Comparison of ENCODE assay signal across 13 mouse cellular contexts in the genomic region with DNA sequence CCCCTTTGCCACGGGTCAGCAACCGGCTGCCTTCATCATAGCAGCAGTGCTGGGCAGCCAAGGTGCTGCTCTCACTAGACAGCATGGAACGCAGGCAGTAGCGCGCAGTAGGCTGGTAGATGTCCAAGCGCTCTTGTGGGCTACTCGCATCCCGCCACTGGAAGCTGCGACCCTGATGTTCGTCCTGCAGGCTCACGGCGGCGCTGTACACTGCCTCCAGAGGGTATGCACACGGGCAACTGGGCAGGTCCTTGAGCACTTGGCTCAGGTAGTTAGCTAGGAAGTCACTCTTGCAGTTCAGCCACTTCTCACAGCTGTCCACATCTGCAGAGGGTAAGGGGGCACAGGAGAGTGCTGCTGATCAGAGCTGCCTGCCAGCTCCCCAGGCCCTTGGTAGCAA. TPM values are rescaled to one million over a fixed set of nuclear protein-coding genes. Genes with fewer than 3 reads are reported as not detected.
DNase-seq lines count a peak whose midpoint lies in the region; ATAC-seq and TF ChIP-seq lines count a peak whose summit lies in the region.
"Had no signal": no experiment of that assay in that cellular context is flagged by ENCODE, and none has a peak within 500 bp of the region (broad histone marks: within the 10 kb centered on the region; RNA-seq: fewer than 3 reads in every experiment).

No protein-coding gene starts in this region.

- H3K36me3 ChIP-seq in kidney, adult 2 months (ENCODE audit: control insufficient read depth, insufficient read depth, low read length) = no peaks in the 10 kb centered on the region; the same call in 1 of the 2 replicates
- H3K36me3 ChIP-seq in ES-E14 (ENCODE audit: control insufficient read depth, insufficient read depth, low read length, poor library complexity, severe bottlenecking) = peaks cover 14% of the 10 kb centered on the region
- H3K36me3 ChIP-seq in intestine, embryonic 15.5 days = peaks cover 2% of the 10 kb centered on the region; the same call in 1 of the 2 replicates
- H3K36me3 ChIP-seq in lung, embryonic 15.5 days = peaks cover 12% of the 10 kb centered on the region

- in situ Hi-C loops in ES-E14 (cut with MboI; ENCODE audit: low sequenced_read_pairs in 2 of 2, unreplicated experiment in 2 of 2) = no loop called here

- H3K27me3 ChIP-seq in kidney, adult 2 months (replicated peaks; ENCODE audit: control insufficient read depth, insufficient read depth, low read length) = no peaks in the 10 kb centered on the region
- H3K27me3 ChIP-seq in intestine, embryonic 15.5 days (replicated peaks) = no peaks in the 10 kb centered on the region
- H3K27me3 ChIP-seq in lung, embryonic 15.5 days = no peaks in the 10 kb centered on the region
- H3K27me3 ChIP-seq: limb, embryonic 12.5 days had no signal

- H3K4me3 ChIP-seq in kidney, adult 2 months (ENCODE audit: insufficient read depth, low read depth, low read length) = no peak overlapping the region
- peak overlapping the region; percentile 52 to 68; a peak in 3 of 4 replicates for H3K4me3 ChIP-seq in ES-E14 (ENCODE audit: insufficient read depth in 1 of 2, low read depth in 1 of 2, low read length in 2 of 2, poor library complexity in 1 of 2, severe bottlenecking in 1 of 2)
- H3K4me3 ChIP-seq in intestine, embryonic 15.5 days (replicated peaks) = no peak overlapping the region
- no peak overlapping the region for H3K4me3 ChIP-seq in lung, embryonic 15.5 days
- H3K4me3 ChIP-seq: forebrain, embryonic 12.5 days; limb, embryonic 12.5 days; myocyte had no signal

- H3K27ac ChIP-seq in kidney, adult 2 months (ENCODE audit: insufficient read depth, low read depth, low read length) = no peak overlapping the region
- 0 out of 2 replicates have a peak overlapping the region, but pooled peaks have one; percentile 23 for H3K27ac ChIP-seq in ES-E14 (ENCODE audit: insufficient read depth, low read depth, low read length, poor library complexity, severe bottlenecking)
- no peak overlapping the region for H3K27ac ChIP-seq in intestine, embryonic 15.5 days
- no peak overlapping the region for H3K27ac ChIP-seq in lung, embryonic 15.5 days
- H3K27ac ChIP-seq: forebrain, embryonic 12.5 days; limb, embryonic 12.5 days had no signal

- WGBS in kidney, adult 2 months = 40% methylated on average over 14 of the region's 14 CpGs
- WGBS in intestine, embryonic 15.5 days = 51% methylated on average over 14 of the region's 14 CpGs
- 37% methylated on average over 14 of the region's 14 CpGs for WGBS in lung, embryonic 15.5 days

- no peak for TF ChIP-seq POLR2A in kidney, adult 2 months (IDR thresholded peaks at IDR 0.05; ENCODE audit: low read depth, low read length)

- H3K9me3 ChIP-seq in ES-E14 (ENCODE audit: control insufficient read depth, insufficient read depth, low read depth, low read length) = no peaks in the 10 kb centered on the region
- H3K9me3 ChIP-seq in intestine, embryonic 15.5 days = no peaks in the 10 kb centered on the region
- H3K9me3 ChIP-seq in lung, embryonic 15.5 days = no peaks in the 10 kb centered on the region
- H3K9me3 ChIP-seq: forebrain, embryonic 12.5 days; limb, embryonic 12.5 days had no signal

- no peaks in the 10 kb centered on the region for H3K4me1 ChIP-seq in kidney, adult 2 months (ENCODE audit: control insufficient read depth, insufficient read depth, low read length)
- peaks cover 3 to 39% of the 10 kb centered on the region in 2 experiments; a peak in 3 of 4 replicates for H3K4me1 ChIP-seq in ES-E14 (ENCODE audit: control insufficient read depth in 2 of 2, insufficient read depth in 2 of 2, low read length in 2 of 2, poor library complexity in 1 of 2)
- H3K4me1 ChIP-seq in intestine, embryonic 15.5 days (replicated peaks) = peaks cover 17% of the 10 kb centered on the region
- peaks cover 21% of the 10 kb centered on the region for H3K4me1 ChIP-seq in lung, embryonic 15.5 days

- peak overlapping the region; percentile 32; the same call in 1 of the 2 replicates for H3K9ac ChIP-seq in ES-E14 (ENCODE audit: insufficient read depth, low read depth, low read length, poor library complexity, severe bottlenecking)
- H3K9ac ChIP-seq in intestine, embryonic 15.5 days = no peak overlapping the region
- H3K9ac ChIP-seq in lung, embryonic 15.5 days = no peak overlapping the region
- H3K9ac ChIP-seq: forebrain, embryonic 12.5 days; limb, embryonic 12.5 days had no signal

- ATAC-seq in intestine, embryonic 15.5 days = peak; percentile 23; the same call in 1 of the 2 replicates
- ATAC-seq in lung, embryonic 15.5 days (ENCODE audit: borderline replicate concordance, extremely low read depth, low FRiP score, low TSS enrichment) = 0 out of 2 replicates have a peak, but pooled peaks have one; percentile 8
- ATAC-seq in erythroid progenitor cell, adult 5-6 weeks (replicated peaks; ENCODE audit: low FRiP score, poor library complexity, severe bottlenecking) = no peak

- peak; percentile 24 for DNase-seq in kidney, adult 2 months
- DNase-seq in kidney, adult 11 months = no peak
- no peak for DNase-seq in ES-E14 (ENCODE audit: low read depth, low spot score)
- no peak for DNase-seq in cerebellum, postnatal 25 days
- DNase-seq: gastrocnemius, postnatal 36 days had no signal

- 0 out of 2 replicates have a peak overlapping the region, but pooled peaks have one; percentile 2 for H3K4me2 ChIP-seq in intestine, embryonic 15.5 days (replicated peaks)
- H3K4me2 ChIP-seq in lung, embryonic 15.5 days = no peak overlapping the region
- H3K4me2 ChIP-seq: forebrain, embryonic 12.5 days; limb, embryonic 12.5 days had no signal

- TF ChIP-seq CTCF in kidney, adult 2 months (conservative IDR thresholded peaks at IDR 0.05; ENCODE audit: insufficient read depth, insufficient read length, low read depth, low read length) = no peak

TF ChIP-seq in ES-E14, 5 proteins besides CTCF, POLR2A, EP300 and RAD21:
- TF ChIP-seq HCFC1 (IDR thresholded peaks at IDR 0.05; ENCODE audit: borderline replicate concordance, insufficient read depth, low read length) (no peak), CHD2 (IDR thresholded peaks at IDR 0.05; ENCODE audit: low read depth, low read length) (no peak), ZNF384 (IDR thresholded peaks at IDR 0.05; ENCODE audit: low read depth, low read length) (no peak), ZC3H11A (IDR thresholded peaks at IDR 0.05; ENCODE audit: borderline replicate concordance, low read depth, low read length) (no peak), MAFK (IDR thresholded peaks at IDR 0.05; ENCODE audit: insufficient read depth, low read depth, low read length) (no peak)
TF ChIP-seq in ES-E14: peak in this region for 0.

RNA-seq across cellular contexts. Expression of a gene that starts 13.6 kb away (rescaled TPM):
- 55.1 and 78.5 TPM in 2 replicates for polyA plus RNA-seq in kidney, adult 2 months (2012; rRNA removed)
- 224 and 305 TPM in 2 replicates for total RNA-seq in ES-E14 (2012; rRNA removed)
- polyA plus RNA-seq in intestine, embryonic 15.5 days (2015; fragmentation: Nextera tagmentation; extraction: Ambion mirVana) = 228 and 230 TPM in 2 replicates
- polyA plus RNA-seq in lung, embryonic 15.5 days (2015; fragmentation: Nextera tagmentation; extraction: Ambion mirVana) = 219 and 232 TPM in 2 replicates
- total RNA-seq in erythroid progenitor cell, adult 5-6 weeks (2015; ENCODE audit: low replicate concordance) = 22.7 and 28.5 TPM in 2 replicates
- 58.2 and 58.3 TPM in 2 replicates for total RNA-seq in erythroid progenitor cell, adult 5-6 weeks (2017; ENCODE audit: low replicate concordance)

RNA-seq across cellular contexts. Expression of a gene that starts 13.8 kb away (rescaled TPM):
- 47.4 and 50.0 TPM in 2 replicates for polyA plus RNA-seq in kidney, adult 2 months (2012; rRNA removed)
- total RNA-seq in ES-E14 (2012; rRNA removed) = 29.8 and 36.3 TPM in 2 replicates
- polyA plus RNA-seq in intestine, embryonic 15.5 days (2015; fragmentation: Nextera tagmentation; extraction: Ambion mirVana) = 36.6 and 40.1 TPM in 2 replicates
- 40.7 and 41.1 TPM in 2 replicates for polyA plus RNA-seq in lung, embryonic 15.5 days (2015; fragmentation: Nextera tagmentation; extraction: Ambion mirVana)
- 2.5 and 5.4 TPM in 2 replicates for total RNA-seq in erythroid progenitor cell, adult 5-6 weeks (2015; ENCODE audit: low replicate concordance)
- 1.4 and 9.1 TPM in 2 replicates for total RNA-seq in erythroid progenitor cell, adult 5-6 weeks (2017; ENCODE audit: low replicate concordance)

RNA-seq across cellular contexts. Expression of a gene that starts 19.6 kb away (rescaled TPM):
- polyA plus RNA-seq in kidney, adult 2 months (2012; rRNA removed) = 0.06 TPM in 1 of 2 replicates, not detected in the other
- total RNA-seq in ES-E14 (2012; rRNA removed) = 3.0 and 3.2 TPM in 2 replicates
- 0.49 and 0.55 TPM in 2 replicates for polyA plus RNA-seq in intestine, embryonic 15.5 days (2015; fragmentation: Nextera tagmentation; extraction: Ambion mirVana)
- 0.84 and 1.0 TPM in 2 replicates for polyA plus RNA-seq in lung, embryonic 15.5 days (2015; fragmentation: Nextera tagmentation; extraction: Ambion mirVana)
- total RNA-seq in erythroid progenitor cell, adult 5-6 weeks (2015; ENCODE audit: low replicate concordance) = not detected in 2 replicates
- not detected in 2 replicates for total RNA-seq in erythroid progenitor cell, adult 5-6 weeks (2017; ENCODE audit: low replicate concordance)
- total RNA-seq: gastrocnemius, postnatal 36 days; heart, postnatal 25 days; MEL had no signal

RNA-seq across cellular contexts. Expression of a gene that starts 41.3 kb away (rescaled TPM):
- 0.88 and 0.95 TPM in 2 replicates for polyA plus RNA-seq in kidney, adult 2 months (2012; rRNA removed)
- total RNA-seq in ES-E14 (2012; rRNA removed) = 2.2 and 3.0 TPM in 2 replicates
- polyA plus RNA-seq in intestine, embryonic 15.5 days (2015; fragmentation: Nextera tagmentation; extraction: Ambion mirVana) = 0.25 and 0.36 TPM in 2 replicates
- 0.26 and 0.39 TPM in 2 replicates for polyA plus RNA-seq in lung, embryonic 15.5 days (2015; fragmentation: Nextera tagmentation; extraction: Ambion mirVana)
- not detected in 2 replicates for total RNA-seq in erythroid progenitor cell, adult 5-6 weeks (2015; ENCODE audit: low replicate concordance)
- total RNA-seq in erythroid progenitor cell, adult 5-6 weeks (2017; ENCODE audit: low replicate concordance) = not detected in 2 replicates

Comparison
In these comparisons a context has a peak if more than half of its experiments do, and no peak if none do; other contexts are left out.
1. H3K4me3 ChIP-seq: peak in ES-E14 (2 of 2); none in kidney, adult 2 months (single experiment), intestine, embryonic 15.5 days (single experiment) and lung, embryonic 15.5 days (single experiment).